Comparison of ENCODE assay signal across 21 mouse cellular contexts in genomic region chr13:111926801-111927200, GRCm38 (mm10).
DNase-seq lines count a peak whose midpoint lies in the region; ATAC-seq lines count a peak whose summit lies in the region.
"Had no signal": no experiment of that assay in that cellular context is flagged by ENCODE, and none has a peak within 500 bp of the region (broad histone marks: within the 10 kb centered on the region; RNA-seq: fewer than 3 reads in every experiment).

No protein-coding gene starts in this region.

- no peak for ATAC-seq in midbrain, embryonic 14.5 days (ENCODE audit: low FRiP score, low TSS enrichment)
- ATAC-seq in midbrain, embryonic 13.5 days = no peak
- ATAC-seq: intestine, embryonic 15.5 days; liver, embryonic 12.5 days; midbrain, embryonic 15.5 days had no signal

- WGBS in midbrain, embryonic 14.5 days = 77% methylated on average over 8 of the region's 8 CpGs
- WGBS in midbrain, embryonic 13.5 days = 81% methylated on average over 8 of the region's 8 CpGs

- DNase-seq in heart, adult 11 months = peak; percentile 74
- no peak for DNase-seq in heart, postnatal 10 days
- peak; percentile 17 for DNase-seq in midbrain, embryonic 14.5 days
- peak; percentile 25 to 40 for DNase-seq in cerebellum, adult 18-20 months
- DNase-seq in cerebellum, postnatal 36 days = peak; percentile 16 to 35
- DNase-seq in urinary bladder, postnatal 4 days (ENCODE audit: low spot score in 2 of 2) = no peak
- no peak for DNase-seq in layer of hippocampus, postnatal 10 days (ENCODE audit: low spot score in 2 of 2)
- DNase-seq: adrenal gland, postnatal 10 days; gastrocnemius, postnatal 36 days; heart, postnatal 14 days; layer of hippocampus, postnatal 36 days; right cerebral cortex, postnatal 14 days; thymus, postnatal 14 days had no signal

- no peaks in the 10 kb centered on the region for H3K9me3 ChIP-seq in midbrain, embryonic 14.5 days (ENCODE audit: control insufficient read depth, low read length)
- H3K9me3 ChIP-seq in midbrain, embryonic 13.5 days = peaks cover 4% of the 10 kb centered on the region; the same call in 1 of the 2 replicates
- H3K9me3 ChIP-seq: intestine, embryonic 15.5 days; liver, embryonic 12.5 days had no signal

- intact Hi-C loops in heart, postnatal 10 days (cut with DNase I) = no loop called here

- H3K4me2 ChIP-seq in midbrain, embryonic 14.5 days (ENCODE audit: low read length) = no peak overlapping the region
- H3K4me2 ChIP-seq in midbrain, embryonic 13.5 days (replicated peaks) = no peak overlapping the region
- H3K4me2 ChIP-seq: intestine, embryonic 15.5 days; kidney, embryonic 15.5 days; liver, embryonic 12.5 days; lung, embryonic 15.5 days; midbrain, embryonic 15.5 days had no signal

- H3K4me3 ChIP-seq in midbrain, embryonic 14.5 days (replicated peaks; ENCODE audit: low read depth, low read length) = no peak overlapping the region
- no peak overlapping the region for H3K4me3 ChIP-seq in midbrain, embryonic 13.5 days (replicated peaks)
- H3K4me3 ChIP-seq: heart, embryonic 10.5 days; intestine, embryonic 15.5 days; kidney, embryonic 15.5 days; liver, embryonic 12.5 days; lung, embryonic 15.5 days; midbrain, embryonic 15.5 days had no signal

- H3K27me3 ChIP-seq in midbrain, embryonic 14.5 days (ENCODE audit: control insufficient read depth, insufficient read depth, low read length) = no peaks in the 10 kb centered on the region
- H3K27me3 ChIP-seq in midbrain, embryonic 13.5 days = no peaks in the 10 kb centered on the region
- H3K27me3 ChIP-seq: intestine, embryonic 15.5 days; kidney, embryonic 15.5 days; liver, embryonic 12.5 days; lung, embryonic 15.5 days; midbrain, embryonic 15.5 days had no signal

- no peaks in the 10 kb centered on the region for H3K36me3 ChIP-seq in midbrain, embryonic 14.5 days (ENCODE audit: control insufficient read depth, insufficient read depth, low read length)
- no peaks in the 10 kb centered on the region for H3K36me3 ChIP-seq in midbrain, embryonic 13.5 days
- H3K36me3 ChIP-seq: heart, embryonic 10.5 days; intestine, embryonic 15.5 days; kidney, embryonic 15.5 days; liver, embryonic 12.5 days; lung, embryonic 15.5 days; midbrain, embryonic 15.5 days had no signal

- H3K27ac ChIP-seq in midbrain, embryonic 14.5 days (replicated peaks; ENCODE audit: low read depth, low read length) = no peak overlapping the region
- no peak overlapping the region for H3K27ac ChIP-seq in midbrain, embryonic 13.5 days
- H3K27ac ChIP-seq: heart, embryonic 10.5 days; intestine, embryonic 15.5 days; kidney, embryonic 15.5 days; lung, embryonic 15.5 days; midbrain, embryonic 15.5 days; stomach, postnatal 0 days had no signal

- no peak overlapping the region for H3K9ac ChIP-seq in midbrain, embryonic 14.5 days (replicated peaks; ENCODE audit: low read length)
- H3K9ac ChIP-seq in midbrain, embryonic 13.5 days (replicated peaks) = no peak overlapping the region
- H3K9ac ChIP-seq: intestine, embryonic 15.5 days; kidney, embryonic 15.5 days; liver, embryonic 12.5 days; lung, embryonic 15.5 days; midbrain, embryonic 15.5 days had no signal

- no peaks in the 10 kb centered on the region for H3K4me1 ChIP-seq in midbrain, embryonic 14.5 days (ENCODE audit: control insufficient read depth, insufficient read depth, low read length)
- H3K4me1 ChIP-seq in midbrain, embryonic 13.5 days (replicated peaks) = no peaks in the 10 kb centered on the region
- H3K4me1 ChIP-seq: heart, embryonic 10.5 days; intestine, embryonic 15.5 days; midbrain, embryonic 15.5 days had no signal

Comparison
In these comparisons a context has a peak if more than half of its experiments do, and no peak if none do; other contexts are left out.
1. DNase-seq: peak in heart, adult 11 months (single experiment), midbrain, embryonic 14.5 days (single experiment), cerebellum, adult 18-20 months (2 of 2) and cerebellum, postnatal 36 days (2 of 2); none in heart, postnatal 10 days (0 of 2), urinary bladder, postnatal 4 days (0 of 2) and layer of hippocampus, postnatal 10 days (0 of 2).